Mouse (Mus musculus): Measurements from ENCODE around the gene Guca2b. TPM values are rescaled to one million over a fixed set of nuclear protein-coding genes. Genes with fewer than 3 reads are reported as not detected.
"Not testable (repeated sequence)": the region's sequence is repeated elsewhere in the genome, so short reads cannot be mapped to it uniquely, and the experiment has no call there.

Gene Guca2b
- total RNA-seq, 2 experiments from 2014 or later, result not detected

DNA sequence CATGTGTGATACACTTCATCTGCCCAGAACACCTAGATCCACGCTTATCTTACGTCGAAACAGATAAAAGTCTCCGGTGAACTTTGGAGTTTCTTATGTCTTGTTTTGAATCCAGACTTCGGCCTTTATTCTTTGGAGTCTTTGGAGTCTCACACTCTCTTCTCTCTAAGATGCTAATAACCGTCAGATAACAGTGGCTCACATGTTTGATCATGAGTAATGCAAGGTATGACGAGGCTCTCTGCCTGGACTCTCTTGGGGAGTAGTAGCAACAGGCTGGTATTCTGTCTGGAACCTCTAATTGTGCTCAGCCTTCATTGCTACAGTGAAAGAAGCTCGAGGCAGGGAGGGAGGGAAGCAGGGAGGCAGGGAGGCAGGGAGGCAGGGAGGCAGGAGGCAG lies 1.3 kb upstream of the Guca2b start:
- no peak for DNase-seq
- intact Hi-C loops (cut with DNase I), result no loop called here

GRCm38 (mm10) chr4:119658246-119658645 lies 508 bp downstream of the Guca2b start:
- DNase-seq, result no peak
- intact Hi-C loops (cut with DNase I), result no loop called here

DNA sequence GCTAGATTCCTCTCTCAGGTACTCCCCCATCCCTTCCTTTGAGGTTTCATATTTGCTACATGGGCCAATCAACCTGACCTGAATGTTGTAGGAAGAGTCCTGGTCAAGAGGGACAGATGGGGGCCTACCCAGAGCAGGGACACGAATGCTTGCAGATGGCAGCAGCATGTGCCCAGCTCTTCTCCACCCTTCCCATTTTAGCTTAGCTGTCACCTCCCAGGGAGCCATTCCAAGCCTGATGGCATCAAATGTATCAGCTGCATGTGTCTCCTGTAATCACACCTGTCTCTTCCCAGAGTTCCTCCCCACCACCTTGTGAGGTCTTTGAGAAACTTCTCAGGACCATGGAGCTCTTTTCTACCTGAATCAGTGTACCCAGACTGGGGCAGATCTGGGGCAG lies 1.7 kb downstream of the Guca2b start:
- no peak for DNase-seq
- intact Hi-C loops (cut with DNase I), result no loop called here

- no peak for DNase-seq
These were observed 16.1 kb downstream of the Guca2b start for GRCm38 (mm10) chr4:119642666-119643065.

GRCm38 (mm10) chr4:119638656-119639055 lies 20.1 kb downstream of the Guca2b start:
- no peak for DNase-seq
- intact Hi-C loops (cut with DNase I), result no loop called here

More at GRCm38 (mm10) chr4:119642666-119643065, 16.1 kb downstream of the Guca2b start:
- intact Hi-C loops (cut with DNase I), result no loop called here

GRCm38 (mm10) chr4:119637946-119638345 lies 20.8 kb downstream of the Guca2b start:
- no peak for DNase-seq
- intact Hi-C loops (cut with DNase I), result no loop called here

DNA sequence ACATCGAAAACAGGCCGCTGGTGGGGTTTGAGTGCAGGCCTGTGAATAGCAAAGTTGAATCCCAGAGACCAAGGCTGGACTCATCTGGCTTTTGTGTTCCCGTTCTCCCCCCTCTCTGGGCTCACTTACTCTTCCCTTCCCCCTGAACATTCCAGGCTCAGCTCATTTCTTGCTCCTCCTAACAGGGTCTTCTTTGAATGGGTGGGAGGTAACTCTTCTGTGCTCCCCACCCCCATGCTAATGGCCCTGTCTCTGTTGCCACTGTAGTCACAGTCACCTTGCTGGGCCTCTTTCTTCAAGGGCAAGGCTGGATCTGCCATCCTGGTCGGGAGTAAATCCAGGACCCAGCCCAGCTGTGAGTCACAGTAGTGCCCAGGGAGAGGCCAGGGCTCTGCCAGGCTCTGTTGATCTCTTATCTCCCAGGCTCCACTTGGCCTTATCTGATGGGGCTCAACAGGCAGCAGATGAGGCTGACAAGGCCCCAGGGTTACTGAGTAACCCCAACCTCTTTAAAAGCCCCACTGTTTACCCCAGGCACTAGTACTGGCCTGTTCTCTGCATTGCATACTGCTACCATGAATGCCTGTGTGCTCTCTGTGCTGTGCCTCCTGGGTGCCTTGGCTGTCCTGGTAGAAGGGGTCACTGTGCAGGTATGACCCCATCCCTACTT lies 21.4 kb downstream of the Guca2b start, which contains the start of gene Guca2a:
Gene Guca2a, plus strand, starts transcription at position 529 of the 670 bp plus-strand sequence.
- no peak for DNase-seq
- intact Hi-C loops (cut with DNase I), result no loop called here

DNA sequence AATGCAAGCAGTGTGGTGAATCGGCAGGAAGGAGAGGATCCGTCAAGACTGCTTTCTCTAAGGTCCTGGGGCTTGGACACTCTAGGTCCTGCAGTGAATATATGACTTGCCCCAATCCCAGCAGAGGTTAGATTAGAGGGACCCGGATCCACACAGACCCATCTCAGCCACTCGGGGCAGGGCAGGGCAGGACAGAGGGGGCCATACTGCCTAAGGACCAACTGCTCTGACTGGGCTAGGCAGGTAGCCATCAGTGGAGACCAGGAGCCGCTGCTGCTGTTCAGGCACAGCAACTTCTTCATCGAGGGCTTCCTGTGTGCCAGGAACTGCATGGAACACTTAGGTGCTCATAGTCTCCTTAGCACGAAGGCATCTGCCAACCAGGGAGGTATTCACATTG lies 22.0 kb downstream of the Guca2b start:
- no peak for DNase-seq

DNA sequence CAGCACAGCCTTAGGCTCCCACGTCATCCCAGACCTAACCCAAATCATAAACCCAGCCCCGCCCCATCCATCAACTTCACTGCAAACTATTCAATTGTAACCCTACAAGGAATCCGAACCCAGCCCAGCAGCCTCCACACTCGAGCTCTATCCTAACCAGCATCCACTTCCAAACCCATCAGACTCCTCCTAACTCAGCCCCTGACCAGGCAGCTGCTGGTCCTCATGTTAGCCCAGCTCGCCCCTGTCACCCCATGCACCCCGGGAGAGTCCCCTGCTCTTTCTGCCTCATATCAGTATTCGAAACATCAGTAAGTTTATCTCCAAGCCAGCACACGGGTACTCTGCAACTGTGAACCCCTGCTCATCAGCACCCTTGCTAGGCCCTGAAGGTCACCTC lies 23.1 kb downstream of the Guca2b start:
- no peak for DNase-seq
- intact Hi-C loops (cut with DNase I), result no loop called here

More for the DNA sequence above, 22.0 kb downstream of the Guca2b start:
- intact Hi-C loops (cut with DNase I), result no loop called here

DNA sequence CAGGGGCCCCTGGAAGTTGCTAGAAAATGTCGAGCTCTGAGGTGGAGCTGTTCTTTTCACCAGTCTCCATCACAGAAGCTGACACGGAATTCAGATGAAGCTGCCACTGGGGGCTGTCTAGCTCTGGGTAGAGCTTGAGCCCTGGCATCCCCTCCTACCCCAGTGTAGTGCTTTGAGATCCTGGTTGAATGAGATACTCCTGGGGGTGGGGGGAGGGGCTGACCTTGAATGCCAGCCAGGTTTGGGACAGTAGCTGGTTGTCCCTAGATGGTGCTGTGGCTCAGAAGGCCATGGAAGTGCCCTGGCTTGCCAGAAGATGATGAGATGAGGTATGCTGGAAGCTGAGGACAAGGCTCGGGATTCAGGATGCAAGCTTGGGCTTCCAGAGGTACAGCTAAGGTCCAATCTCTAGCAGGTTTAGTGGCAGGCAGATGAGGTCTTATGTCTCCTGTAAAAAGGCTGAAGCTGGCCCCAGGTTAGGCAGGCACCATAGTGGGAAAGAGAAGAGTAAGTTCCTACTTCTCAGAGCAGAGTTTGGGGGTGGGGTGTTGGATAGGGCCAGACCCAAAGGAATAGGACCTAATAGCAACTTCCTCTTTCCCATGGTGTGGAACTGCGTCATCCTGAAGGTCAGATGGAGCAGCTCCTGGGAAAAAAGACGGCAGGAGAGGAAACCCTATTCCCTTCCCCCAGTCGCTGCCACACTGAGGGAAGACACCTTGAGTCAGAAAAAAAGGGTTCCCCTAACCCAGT lies 23.7 kb downstream of the Guca2b start:
- peak; percentile 36 to 39 for DNase-seq
- intact Hi-C loops (cut with DNase I), result loop anchor here (5.0 kb wide), 2 partner anchors 177 to 467 kb away; no protein-coding TSS in a partner anchor

GRCm38 (mm10) chr4:119633948-119634347 lies 24.8 kb downstream of the Guca2b start:
- no peak for DNase-seq

GRCm38 (mm10) chr4:119633342-119633741 lies 25.4 kb downstream of the Guca2b start:
- no peak for DNase-seq
- intact Hi-C loops (cut with DNase I), result loop anchor here (5.0 kb wide), 2 partner anchors 179 to 469 kb away; no protein-coding TSS in a partner anchor

More at GRCm38 (mm10) chr4:119633948-119634347, 24.8 kb downstream of the Guca2b start:
- intact Hi-C loops (cut with DNase I), result loop anchor here (5.0 kb wide), 2 partner anchors 178 to 468 kb away; no protein-coding TSS in a partner anchor

GRCm38 (mm10) chr4:119632721-119633120 lies 26.0 kb downstream of the Guca2b start:
- intact Hi-C loops (cut with DNase I), result loop anchor here (5.0 kb wide), 2 partner anchors 180 to 470 kb away; no protein-coding TSS in a partner anchor
- DNase-seq, result no peak

- peak; percentile 57 to 74 for DNase-seq
- intact Hi-C loops (cut with DNase I), result loop anchor here (1.0 to 5.0 kb wide), 4 partner anchors 38 to 471 kb away; no protein-coding TSS in a partner anchor
These were observed 27.4 kb downstream of the Guca2b start for GRCm38 (mm10) chr4:119631115-119631919.

DNA sequence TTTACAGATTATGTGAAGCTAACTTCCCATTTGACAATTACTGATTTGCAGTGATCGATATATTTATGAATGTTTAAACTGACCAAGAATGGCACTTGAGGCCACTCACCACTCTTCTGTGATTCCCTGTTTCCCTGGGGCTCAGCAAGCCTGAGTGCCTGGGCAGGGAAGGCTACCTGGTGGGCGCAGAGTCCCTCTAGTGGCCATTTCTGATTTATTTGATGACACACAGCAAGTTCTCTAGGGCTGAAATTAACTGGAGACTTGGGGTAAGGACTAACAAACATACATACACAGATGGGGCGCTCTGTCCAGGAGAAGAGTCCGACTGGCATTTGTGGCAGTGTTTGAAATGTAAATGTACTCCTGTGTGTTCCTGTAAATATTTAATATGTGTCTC lies 30.4 kb downstream of the Guca2b start:
- intact Hi-C loops (cut with DNase I), result loop anchor here (10.0 kb wide), 1 partner anchor 384 kb away; no protein-coding TSS in a partner anchor
- DNase-seq, result not testable (repeated sequence)

DNA sequence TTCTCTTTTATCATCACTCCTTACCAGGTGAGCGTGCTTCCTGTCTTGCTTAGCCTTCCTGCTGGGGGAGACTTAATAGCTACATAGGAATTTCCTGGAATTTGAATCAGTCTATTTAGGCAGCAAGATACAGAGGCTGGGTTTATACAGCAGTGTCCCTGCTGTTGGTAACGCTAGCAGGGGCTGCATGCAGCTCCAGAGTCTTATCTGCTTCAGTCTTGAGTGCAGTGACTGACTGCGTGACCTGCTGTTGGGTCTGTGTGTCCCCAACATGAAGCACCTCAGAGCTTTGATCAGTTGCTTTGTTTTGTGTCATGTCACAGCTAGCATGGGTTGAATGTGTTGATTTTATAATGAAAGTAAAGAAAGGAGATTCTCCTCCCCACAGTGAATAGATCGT lies 31.4 kb downstream of the Guca2b start:
- intact Hi-C loops (cut with DNase I), result loop anchor here (2.0 to 10.0 kb wide), 2 partner anchors 89 to 383 kb away; partner anchors contain the start of gene Frg2f1
- no peak for DNase-seq

DNA sequence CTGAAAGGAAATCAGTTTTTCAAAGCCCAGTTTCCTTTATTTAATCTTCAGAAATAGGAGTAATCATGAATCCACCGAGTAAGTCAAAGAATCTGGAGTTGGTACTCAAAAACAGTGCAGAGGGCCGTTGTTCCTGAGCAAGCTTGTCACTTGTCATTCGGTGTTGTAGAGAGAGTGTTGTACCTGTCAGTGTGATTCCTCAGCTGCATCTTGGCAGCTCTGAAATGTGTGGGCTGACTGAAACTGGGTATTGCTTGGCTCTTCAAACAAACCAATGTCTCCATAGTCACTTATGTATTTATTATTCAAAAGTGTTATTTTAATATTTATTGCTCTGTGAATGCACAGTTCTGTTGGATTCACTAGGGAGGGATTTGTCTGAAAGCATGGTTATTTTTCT lies 31.9 kb downstream of the Guca2b start:
- intact Hi-C loops (cut with DNase I), result loop anchor here (2.0 to 10.0 kb wide), 2 partner anchors 88 to 382 kb away; partner anchors contain the start of gene Frg2f1
- DNase-seq, result no peak

- DNase-seq, result no peak
- intact Hi-C loops (cut with DNase I), result loop anchor here (2.0 to 10.0 kb wide), 2 partner anchors 87 to 381 kb away; partner anchors contain the start of gene Frg2f1
These were observed 32.6 kb downstream of the Guca2b start for GRCm38 (mm10) chr4:119626081-119626645.

- no peak for DNase-seq
- intact Hi-C loops (cut with DNase I), result no loop called here
These were observed 44.0 kb downstream of the Guca2b start for GRCm38 (mm10) chr4:119614724-119615123.

DNA sequence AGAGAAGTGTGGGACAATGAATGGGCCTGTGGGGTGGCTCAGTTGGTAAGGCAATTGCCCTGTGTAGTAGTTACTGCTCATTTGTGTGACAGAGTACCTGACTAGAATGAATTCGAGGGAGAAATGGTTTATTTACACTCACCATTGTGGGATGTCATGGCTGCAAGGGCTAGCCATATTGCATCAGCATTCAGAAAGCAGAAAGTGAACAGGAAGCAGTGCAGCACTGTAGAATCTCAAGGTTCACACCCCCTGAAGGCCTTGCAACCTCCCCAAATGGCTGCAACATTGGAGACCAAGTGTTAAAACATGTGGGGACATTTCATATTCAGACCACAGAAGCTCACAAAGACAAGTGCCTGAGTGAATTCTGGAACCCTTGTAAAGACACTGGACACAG lies 44.7 kb downstream of the Guca2b start:
- no peak for DNase-seq
- intact Hi-C loops (cut with DNase I), result no loop called here
